Mouse (Mus musculus): ENCODE data around the gene Fer.

DNA sequence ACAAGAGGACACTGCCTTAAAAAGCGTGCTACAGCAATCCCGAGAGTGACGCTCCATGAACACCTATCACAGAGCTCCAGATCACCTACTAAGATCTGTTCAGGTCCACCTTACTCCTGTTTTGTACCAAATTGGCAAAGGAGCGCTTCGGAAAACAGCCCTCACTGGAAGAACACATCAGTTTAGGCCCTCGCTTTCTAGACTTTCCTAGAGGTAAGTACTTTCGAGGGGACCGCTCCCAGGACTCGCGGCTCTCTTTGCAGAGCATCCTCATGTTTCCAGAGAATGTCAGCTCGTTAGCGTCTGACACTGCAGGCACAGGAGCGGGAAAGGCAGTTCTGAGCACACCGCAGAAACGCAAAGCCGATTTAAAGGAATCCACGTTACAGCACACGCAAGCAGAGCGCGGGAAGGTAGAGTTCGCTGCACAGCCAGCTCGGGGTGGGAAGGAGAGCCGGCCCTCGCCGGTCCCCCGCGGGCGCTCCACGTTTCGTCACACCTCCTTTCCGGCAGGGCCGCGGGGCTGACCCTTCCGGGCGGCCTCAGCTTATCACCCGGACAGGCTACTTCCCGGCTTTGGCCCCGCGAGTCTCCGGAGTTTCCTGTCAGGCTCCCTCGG, at the start of gene Fer:
- TF ChIP-seq POLR2A (IDR thresholded peaks at IDR 0.05; ENCODE audit: insufficient read length, low read depth) = no peak
- TF ChIP-seq USF1 (IDR thresholded peaks at IDR 0.05; ENCODE audit: low read depth) = no peak
- no peak for TF ChIP-seq CEBPB (IDR thresholded peaks at IDR 0.05; ENCODE audit: insufficient read depth, poor library complexity, severe bottlenecking)

Data from myocyte (in vitro differentiated cells).